Mouse (Mus musculus): ENCODE results near the gene Ppp1r3a. TPM values are rescaled to one million over a fixed set of nuclear protein-coding genes. Genes with fewer than 3 reads are reported as not detected.

Gene Ppp1r3a
- 54.0 TPM for polyA plus RNA-seq (2014; fragmentation: Illumina TruSeq; extraction: RNeasy Lipid Tissue Mini Kit (QIAGEN cat#74804); ENCODE audit: low read depth, low replicate concordance)

DNA sequence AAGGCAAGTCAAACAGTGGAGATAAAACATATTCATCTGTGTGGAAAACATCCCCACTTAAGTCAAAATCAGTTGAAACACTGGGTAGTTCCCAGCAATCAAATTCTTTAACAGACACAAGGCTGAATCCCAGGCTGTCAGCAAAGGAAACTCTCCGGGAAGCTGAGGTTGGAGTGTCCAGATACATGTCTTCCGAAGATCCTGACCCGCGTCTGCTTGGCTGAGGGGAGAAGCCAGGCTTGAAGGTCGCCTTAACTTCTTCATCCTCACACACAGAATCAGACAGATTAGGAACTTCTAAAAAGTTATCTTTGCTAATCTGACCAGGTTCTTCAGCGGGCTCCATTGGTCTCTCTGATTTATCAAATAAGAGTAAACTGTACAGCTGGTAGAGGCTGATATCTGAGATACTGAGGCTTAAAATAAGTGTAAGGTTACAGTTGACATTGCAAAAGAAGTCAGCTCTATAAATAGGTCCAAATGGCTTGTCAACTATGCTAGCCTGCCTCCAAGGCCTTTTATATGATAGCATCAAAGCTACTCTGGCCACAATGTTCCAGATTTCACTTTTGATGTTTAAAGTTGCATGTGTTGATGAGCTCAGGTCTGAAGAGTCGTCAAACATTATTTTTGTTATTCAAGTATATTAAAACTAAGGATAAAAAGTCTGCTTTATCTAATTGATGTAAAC is at the start of gene Ppp1r3a:
Gene Ppp1r3a (minus strand): TSS at position 374 of the 691 bp plus-strand sequence.

Other genes with a start within 250 kb of the Ppp1r3a start
- 2.1 TPM for gene Foxp2, start 146.1 kb upstream of the Ppp1r3a start, polyA plus RNA-seq (2014; fragmentation: Illumina TruSeq; extraction: RNeasy Lipid Tissue Mini Kit (QIAGEN cat#74804); ENCODE audit: low read depth, low replicate concordance)